Mouse (Mus musculus) bone marrow, adult 2 months (tissue): ENCODE measurements at regions not wholly inside any gene's neighbourhood (a gene's known extent, or its start where the extent isn't known, plus 50 kb on each side); places are given as distances from the start of the nearest gene placed in this dataset.

Experiments
- CTCF ChIP-seq: fragments of 200-500 bp; IDR thresholded peaks from 2 replicates; pipeline ENCODE4 v1.5.1; 2011; ENCODE audit warnings: low read length, control low read depth; ENCODE audit not compliant: control insufficient read depth, insufficient read depth
- POLR2A ChIP-seq: fragments of 200-500 bp; IDR thresholded peaks from 2 replicates; pipeline ENCODE4 v1.6.1; 2011; ENCODE audit warnings: low read depth, mild to moderate bottlenecking, control low read depth, low read length, borderline replicate concordance; ENCODE audit not compliant: control insufficient read depth

GRCm38 (mm10) chr5:17111556-17111955 lies 261.4 kb upstream of the Speer4f2 start:
- no peak for TF ChIP-seq CTCF
- no peak for TF ChIP-seq POLR2A
